Mouse (Mus musculus): Measurements from ENCODE around the gene Helb. TPM values are rescaled to one million over a fixed set of nuclear protein-coding genes. Genes with fewer than 3 reads are reported as not detected.

Gene Helb
- total RNA-seq (2023): 10 to 100 TPM; 23.5 to 24.7 TPM

DNA sequence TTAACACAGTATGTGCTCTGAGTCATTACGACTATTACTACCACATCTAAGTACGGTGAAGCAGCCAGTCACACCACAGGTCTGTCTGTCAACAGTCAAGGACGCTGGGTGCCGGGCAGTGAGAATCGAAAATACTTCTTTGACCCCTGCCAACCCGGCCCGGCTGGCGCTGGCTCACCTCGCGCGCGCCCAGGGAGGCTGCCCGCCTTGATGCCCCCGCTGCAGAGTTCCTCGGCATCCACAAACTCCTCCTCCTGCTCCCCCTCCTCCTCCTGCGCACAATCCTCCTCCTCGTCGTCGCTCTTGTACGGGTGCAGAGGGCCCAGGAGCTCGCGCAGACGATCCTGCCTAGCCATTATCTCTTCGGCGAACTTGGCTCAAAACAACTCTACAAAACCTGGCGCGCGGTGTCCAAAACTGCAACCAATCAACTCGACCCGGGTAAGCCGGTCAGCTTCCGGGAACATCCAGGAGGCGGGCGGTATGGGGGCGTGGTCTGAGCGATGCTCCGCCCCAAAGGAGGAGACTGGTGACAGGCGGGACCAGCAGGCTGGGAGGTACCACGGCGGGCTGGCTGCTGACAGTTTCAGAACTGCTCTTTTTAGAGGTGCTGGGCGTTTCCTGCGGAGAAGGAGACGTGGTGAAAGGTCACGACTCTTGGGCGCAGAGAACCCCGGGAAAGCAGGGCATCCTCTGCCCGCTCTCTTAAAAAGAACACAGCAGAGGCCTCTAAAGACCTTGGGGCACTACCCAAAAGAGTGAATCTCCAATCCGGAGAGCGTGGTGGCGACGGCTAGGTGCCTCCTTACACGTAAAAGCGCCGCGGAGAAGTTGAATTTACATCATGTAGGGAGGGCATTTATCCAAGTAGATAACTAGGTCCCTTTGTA, at the start of gene Helb:
Gene Helb (minus strand): TSS at position 481 of the 890 bp plus-strand sequence.

Other genes starting within 250 kb of the Helb start
- 10 to 100 TPM; 90.3 to 91.7 TPM for gene Tmbim4, start 88.6 kb upstream of the Helb start, total RNA-seq (2023)
- 10 to 100 TPM; 62.6 to 69.8 TPM for gene Irak3, start 89.1 kb upstream of the Helb start, total RNA-seq (2023)
- 10 to 100 TPM; 12.5 to 15.1 TPM for gene Llph, start 114.1 kb upstream of the Helb start, total RNA-seq (2023)

Measured in neutrophil, adult 83 days (primary cell).